Mouse (Mus musculus) small intestine, adult 2 months (tissue): ENCODE results near the gene Cenpa.

Source experiments
- CTCF ChIP-seq: fragments of 200-500 bp; IDR thresholded peaks from 2 replicates; pipeline ENCODE4 v1.5.1; 2012; ENCODE audit warnings: low read depth, mild to moderate bottlenecking, control low read depth, inconsistent platforms, low read length, moderate library complexity, mixed read lengths; ENCODE audit not compliant: insufficient replicate concordance, insufficient read length; ENCODE audit errors: extremely low read depth
- POLR2A ChIP-seq: fragments of 200-500 bp; IDR thresholded peaks from 2 replicates; pipeline ENCODE4 v1.6.1; 2012; ENCODE audit warnings: low read depth, mild to moderate bottlenecking, control low read depth, inconsistent platforms, low read length, moderate library complexity

DNA sequence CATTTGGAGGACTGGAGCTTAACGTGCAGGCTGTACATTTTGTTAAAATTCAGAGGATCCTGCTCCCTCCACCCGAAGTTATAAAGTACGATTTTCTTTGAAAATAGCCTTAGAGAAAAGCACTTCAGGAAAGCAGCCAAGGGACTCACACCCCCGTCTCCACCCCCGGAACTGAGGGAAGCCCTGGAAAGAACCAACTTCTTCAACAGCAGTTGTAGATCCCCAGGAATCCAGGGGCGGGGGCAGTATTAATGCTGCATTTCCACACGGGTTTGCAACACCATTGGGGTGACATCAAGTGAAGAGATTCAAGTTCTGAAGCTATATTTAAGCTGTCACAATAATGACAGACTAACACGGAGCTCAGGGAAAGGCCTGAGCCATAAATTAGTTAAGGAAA, 43.9 kb downstream of the Cenpa start:
- TF ChIP-seq CTCF (no peak), POLR2A (no peak)
